Mouse (Mus musculus) urinary bladder, postnatal 36 days (tissue): Measurements from ENCODE around the gene Tmem86a.

Experiments
- DNase-seq, 2 experiments: peaks; one replicate each; pipeline ENCODE4 v3.0.0; 2022; ENCODE audit warnings: low spot score in 2 of 2, mixed read lengths in 1 of 2

Gene Tmem86a

DNA sequence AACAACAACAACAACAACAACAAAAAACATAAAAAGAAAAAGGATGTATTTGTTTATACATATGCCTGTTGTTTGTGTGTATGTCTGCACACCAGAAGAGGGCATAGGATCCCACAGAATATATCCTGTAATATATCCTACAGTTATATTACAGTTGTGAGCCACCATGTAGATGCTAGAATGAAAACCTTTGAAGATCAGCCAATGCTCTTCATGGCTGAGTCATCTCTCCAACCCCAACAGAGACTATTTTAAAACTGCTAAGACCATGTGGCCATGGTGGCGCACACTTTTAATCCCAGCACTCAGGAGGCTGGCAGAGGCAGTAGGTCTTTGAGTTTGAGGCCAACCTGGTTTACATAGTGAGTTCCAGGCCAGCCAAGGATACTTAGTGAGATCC is 22.9 kb upstream of the Tmem86a start:
- DNase-seq: no peak

DNA sequence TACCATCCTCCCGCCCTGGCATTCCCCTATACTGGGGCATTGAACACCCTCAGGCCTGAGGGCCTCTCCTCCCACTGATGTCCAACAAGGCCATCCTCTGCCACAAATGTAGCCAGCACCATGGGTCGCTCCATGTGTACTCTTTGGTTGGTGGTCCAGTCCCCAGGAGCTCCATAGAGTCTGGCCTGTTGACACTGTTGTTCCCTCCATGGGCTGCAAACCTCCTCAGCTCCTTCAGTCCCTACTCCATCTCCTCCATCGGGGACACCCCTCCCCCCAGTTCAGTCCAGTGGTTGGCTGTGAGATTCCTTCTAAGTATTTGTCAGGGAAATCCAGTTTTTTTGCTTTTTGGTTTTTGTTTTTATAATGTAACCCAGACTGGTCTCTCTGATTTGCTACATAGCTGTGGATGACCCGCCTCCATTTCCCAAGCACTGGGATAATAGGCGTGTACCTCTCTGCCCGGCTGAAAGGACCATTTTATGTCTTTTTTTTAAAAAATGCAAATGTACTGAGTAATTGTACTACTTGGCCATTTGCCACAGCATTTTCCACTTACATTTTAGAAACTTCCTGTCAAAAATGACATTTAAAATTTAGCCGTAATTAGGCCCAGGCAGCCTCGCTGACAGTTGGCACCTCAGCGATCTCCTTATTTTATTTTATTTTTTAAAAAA is 19.7 kb upstream of the Tmem86a start:
- no peak for DNase-seq

- no peak for DNase-seq
These were observed 19.0 kb upstream of the Tmem86a start for GRCm38 (mm10) chr7:47031371-47031770.

GRCm38 (mm10) chr7:47034785-47035384 is 15.5 kb upstream of the Tmem86a start:
- no peak for DNase-seq

DNA sequence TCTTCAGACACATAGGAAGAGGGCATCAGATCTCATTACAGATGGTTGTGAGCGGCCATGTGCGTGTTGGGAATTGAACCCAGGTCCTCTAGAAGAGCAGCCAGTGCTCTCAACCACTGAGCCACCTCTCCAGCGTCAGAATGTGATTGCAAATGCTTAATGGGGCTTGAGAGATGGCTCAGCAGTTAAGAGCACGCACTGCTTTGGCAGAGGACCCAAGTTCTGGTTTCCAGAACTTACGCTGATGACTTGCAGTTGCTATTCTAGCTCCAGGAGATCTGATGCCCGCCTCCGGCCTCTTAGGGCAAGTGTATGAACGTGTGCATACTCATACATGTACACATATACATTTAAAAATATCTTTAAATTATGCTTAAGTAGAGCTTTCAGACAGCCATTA is 15.0 kb upstream of the Tmem86a start:
- DNase-seq: no peak

- no peak for DNase-seq
These were observed 8.7 kb upstream of the Tmem86a start for GRCm38 (mm10) chr7:47041706-47042105.

GRCm38 (mm10) chr7:47042121-47042520 is 8.3 kb upstream of the Tmem86a start:
- DNase-seq: no peak

DNA sequence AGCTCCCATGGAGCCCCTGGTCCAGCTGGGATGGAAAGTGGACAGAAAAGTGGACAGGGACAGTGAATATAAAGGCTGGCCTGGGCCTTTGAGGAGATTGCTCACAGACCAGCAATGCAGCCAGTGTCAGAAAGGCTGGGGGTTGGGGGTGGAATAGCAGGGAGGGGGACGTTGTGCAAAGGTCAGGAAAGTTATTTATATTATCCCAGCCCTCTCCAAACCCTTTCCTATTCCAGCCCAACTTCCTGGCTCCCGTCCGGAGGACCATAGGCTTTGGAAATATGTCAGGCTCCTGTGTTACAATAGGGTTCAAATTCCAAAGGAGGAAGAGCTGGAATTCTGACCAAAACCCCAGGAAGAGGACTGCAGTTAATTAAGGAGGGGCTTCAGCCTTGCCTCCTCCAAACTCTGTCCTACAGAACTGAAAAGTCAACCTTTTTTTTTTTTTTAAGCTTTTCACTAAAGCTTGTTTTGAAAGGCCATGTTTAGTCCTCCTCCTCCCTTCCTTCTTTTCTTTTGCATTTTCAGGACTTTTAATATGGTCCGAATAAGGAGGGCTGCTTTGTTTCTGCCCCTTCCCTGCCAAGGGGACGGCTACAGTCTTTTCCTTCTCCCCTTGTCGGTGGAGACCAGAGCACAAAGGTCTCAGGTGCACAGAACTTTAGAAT is 7.4 kb upstream of the Tmem86a start:
- no peak for DNase-seq

DNA sequence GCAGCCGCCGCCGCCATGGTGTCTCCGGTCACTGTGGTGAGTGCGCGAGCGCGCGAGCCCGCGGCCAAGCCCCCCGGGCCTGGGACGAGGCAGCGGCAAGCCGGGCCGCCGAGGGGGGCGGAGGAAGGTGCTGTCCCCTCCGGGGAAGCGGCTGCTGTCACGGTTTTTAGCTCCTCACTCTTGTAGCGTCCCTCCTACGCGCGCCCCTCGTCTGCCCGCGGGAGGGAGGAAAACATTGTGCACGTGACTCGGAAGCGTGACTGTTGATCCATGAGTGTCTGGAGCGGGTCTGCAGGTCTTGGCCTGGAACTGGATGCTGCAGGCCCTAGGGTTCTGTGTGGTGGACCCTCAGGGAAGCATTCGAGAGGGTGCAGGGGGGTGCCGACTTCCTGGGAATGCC is 365 bp downstream of the Tmem86a start:
- DNase-seq: peak in 1 of 2 experiments; percentile 38

GRCm38 (mm10) chr7:47051404-47052151 is 1.2 kb downstream of the Tmem86a start:
- peak in 1 of 2 experiments; percentile 38 for DNase-seq

GRCm38 (mm10) chr7:47052276-47052675 is 1.9 kb downstream of the Tmem86a start:
- peak in 1 of 2 experiments; percentile 47 for DNase-seq

- no peak for DNase-seq
These were observed 2.9 kb downstream of the Tmem86a start for GRCm38 (mm10) chr7:47053287-47053686.

DNA sequence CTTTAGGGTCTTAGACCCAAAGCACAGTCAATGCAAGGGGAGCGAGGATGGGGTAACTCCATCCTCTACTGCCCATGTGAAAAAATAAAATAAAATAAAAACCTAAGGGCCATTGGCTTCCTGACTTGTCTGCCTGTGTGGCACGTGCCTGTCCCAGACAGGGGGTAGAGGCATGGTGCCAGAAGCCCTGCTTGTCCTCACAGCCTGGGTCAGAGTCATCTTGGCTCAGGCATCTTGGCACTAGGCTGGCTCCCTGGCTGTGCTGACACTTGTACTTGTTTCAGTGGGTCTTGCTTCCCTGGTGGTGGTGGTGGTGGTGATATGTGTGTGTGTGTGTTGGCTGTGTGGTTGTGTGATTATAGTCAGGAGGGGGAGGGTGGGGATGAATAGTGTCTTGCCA is 4.3 kb downstream of the Tmem86a start:
- peak in 1 of 2 experiments; percentile 29 for DNase-seq

GRCm38 (mm10) chr7:47055744-47056143 is 5.3 kb downstream of the Tmem86a start:
- DNase-seq: no peak

- no peak for DNase-seq
These were observed 5.9 kb downstream of the Tmem86a start for GRCm38 (mm10) chr7:47056273-47056672.

DNA sequence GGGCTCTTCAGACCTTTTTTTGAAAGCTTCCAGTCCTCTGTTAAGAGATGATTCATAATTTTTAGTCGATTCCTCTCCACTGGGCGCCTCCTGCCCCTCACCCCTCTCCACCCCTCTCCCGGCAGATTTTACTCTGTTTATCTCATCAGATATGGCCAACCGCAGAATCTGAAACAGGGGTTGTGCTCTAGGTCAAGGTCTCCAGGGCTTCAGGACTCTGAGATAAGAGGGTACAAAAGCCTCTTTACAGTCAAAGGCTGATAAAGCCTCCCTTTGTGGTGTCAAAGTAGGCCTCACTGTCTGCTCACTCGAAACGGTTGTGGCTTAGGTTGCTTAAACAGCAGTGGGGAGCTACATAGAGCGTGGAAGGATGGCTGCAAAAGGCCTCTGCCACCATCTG is 8.9 kb downstream of the Tmem86a start:
- no peak for DNase-seq

DNA sequence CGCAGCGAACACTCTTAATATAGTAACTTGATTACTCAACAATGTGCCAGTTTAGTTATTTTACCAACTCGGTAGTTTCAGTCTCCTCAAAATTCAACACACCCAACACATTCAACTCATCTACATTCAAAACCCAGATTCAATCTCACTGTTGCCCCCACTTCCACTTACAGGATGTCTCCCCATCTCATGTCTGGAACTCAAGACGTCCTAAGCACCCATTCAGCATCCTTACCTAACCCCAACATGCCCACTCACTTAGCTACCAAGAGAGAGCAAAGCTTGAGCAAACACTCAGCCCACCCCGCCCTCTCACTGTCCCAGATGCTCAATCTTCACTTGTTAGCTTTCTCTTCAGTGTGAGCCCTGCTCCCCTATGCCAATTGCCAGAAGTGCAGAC is 11.2 kb downstream of the Tmem86a start:
- DNase-seq: no peak

- no peak for DNase-seq
These were observed 16.5 kb downstream of the Tmem86a start for GRCm38 (mm10) chr7:47066942-47067341.

DNA sequence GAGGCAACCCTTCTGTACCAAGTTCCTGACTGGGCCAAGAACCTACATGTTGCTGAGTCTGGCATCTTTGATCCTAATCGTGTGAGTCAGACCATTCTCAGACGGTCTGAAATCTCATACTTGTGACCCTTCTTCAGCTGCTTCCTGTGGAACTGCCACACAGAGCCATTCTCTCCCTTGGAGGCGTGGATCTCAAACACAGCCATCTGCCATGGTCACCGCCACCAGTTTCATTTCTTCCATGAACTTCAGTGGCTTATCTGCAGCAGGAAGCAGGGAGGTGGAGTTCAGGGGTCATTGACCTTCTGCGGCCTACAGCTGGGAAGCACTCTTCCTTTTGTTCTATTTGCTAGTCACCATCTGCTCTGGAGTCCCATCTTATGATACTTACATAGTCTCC is 17.5 kb downstream of the Tmem86a start:
- no peak for DNase-seq

DNA sequence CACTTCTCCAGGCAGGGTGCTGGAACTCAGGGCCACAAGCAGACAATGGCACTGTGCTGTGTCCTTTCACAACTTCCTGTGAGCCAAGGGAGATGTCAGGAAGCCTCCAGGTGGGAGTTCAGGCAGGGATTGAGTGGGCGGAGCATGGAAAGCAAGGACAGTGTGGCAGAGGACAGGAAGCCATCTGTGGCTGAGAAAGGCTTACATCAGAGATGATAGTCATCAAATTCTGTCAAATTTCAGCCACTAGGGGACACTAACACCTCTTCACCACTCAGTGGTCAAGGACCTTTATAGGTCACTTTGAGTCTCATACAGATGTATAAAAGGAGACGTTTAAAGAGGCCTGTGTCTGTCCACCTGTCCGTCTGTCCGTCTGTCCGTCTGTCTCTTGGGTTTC is 22.1 kb downstream of the Tmem86a start:
- DNase-seq: no peak

DNA sequence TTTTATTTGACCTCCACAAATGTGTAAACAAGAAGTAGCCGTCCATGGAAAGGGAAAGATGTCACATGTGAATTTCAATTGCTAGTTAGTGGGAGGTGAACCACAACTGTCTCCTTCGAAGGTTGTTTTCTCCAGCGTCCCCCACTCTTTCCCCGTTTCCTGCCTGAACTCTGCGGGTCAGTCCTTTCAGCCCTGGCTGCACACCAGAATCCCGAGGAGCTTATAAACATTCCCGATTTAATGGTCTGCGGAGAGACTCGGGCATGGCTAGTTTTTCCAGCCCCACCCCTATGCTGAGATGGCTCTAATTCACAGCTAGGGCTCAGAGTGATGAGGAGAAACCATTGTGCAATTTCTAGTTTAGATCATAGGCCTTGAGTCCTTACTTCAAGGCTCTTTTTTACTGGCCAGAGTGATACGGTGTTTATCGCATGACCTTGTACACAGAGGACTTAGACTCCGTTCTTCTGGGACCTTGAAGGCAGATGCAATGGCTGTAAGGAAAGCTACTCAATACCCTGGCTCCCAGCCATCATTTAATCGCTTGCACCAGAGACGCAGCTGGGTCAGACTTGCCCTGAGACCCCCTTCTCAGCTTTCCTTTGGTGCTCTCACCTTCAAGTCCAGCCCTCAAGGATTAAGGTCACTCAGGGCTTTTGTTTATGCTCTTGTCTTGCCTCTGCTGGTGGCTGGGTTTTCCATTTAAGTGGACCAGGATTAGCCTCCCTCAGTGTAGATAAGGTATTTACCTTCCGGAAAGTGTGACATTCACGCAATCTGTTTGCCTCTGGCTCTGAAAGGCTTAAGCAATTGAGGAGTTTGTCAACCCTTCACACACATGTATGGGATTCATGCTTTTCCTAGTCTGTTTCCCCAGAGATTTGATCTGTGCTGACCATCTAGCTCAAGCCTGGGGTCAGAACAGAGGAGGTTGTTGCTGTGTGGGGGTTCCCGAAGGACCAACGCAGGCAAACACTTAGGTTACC is 23.4 kb downstream of the Tmem86a start:
- DNase-seq: peak in 1 of 2 experiments; percentile 43
